Mouse (Mus musculus) effector memory CD4-positive, alpha-beta T cell, adult 5 months (primary cell): ENCODE measurements around the gene Slc25a54. TPM values are rescaled to one million over a fixed set of nuclear protein-coding genes. Genes with fewer than 3 reads are reported as not detected.

Experiments
- polyA plus RNA-seq: library from polyadenylated mRNA; unstranded; fragments of 100-300 nt; shearing (Covaris generic); gene quantifications from one replicate; pipeline ENCODE4 v1.2.1, GENCODE M21; 2017

Gene Slc25a54
- not detected for polyA plus RNA-seq

DNA sequence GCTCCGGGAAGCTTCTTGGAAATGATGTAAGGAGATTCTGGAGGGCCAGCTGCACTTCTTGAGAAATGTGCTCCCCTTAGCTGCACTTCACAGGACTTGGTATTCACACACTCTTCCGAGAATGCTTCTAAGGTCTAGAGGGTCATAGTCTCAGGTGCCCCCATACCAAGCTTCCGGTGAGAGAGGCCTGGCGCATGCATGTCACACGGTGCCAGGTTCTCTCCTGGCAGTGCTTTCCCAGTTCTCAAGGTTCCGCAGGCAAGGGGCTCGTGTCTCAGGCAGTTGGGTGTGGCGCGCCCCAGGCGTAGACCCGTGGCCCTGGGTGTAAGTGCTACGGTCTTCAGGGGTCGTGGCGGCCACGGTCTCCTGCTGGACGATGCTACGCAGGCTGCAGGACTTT, at the start of gene Slc25a54:
Gene Slc25a54, plus strand, starts transcription at position 301 of the 400 bp plus-strand sequence.

GRCm38 (mm10) chr3:109122641-109123530, 42.6 kb downstream of the Slc25a54 start, which contains the start of gene Slc25a24:
Slc25a24 (plus strand) TSS chr3:109123149.

Other genes with a start within 250 kb of the Slc25a54 start
- 40.7 TPM for gene Stxbp3, start 239.9 kb upstream of the Slc25a54 start, polyA plus RNA-seq
- 0.84 TPM for gene Fndc7, start 190.5 kb upstream of the Slc25a54 start, polyA plus RNA-seq
- 180 TPM for gene Prpf38b, start 168.7 kb upstream of the Slc25a54 start, polyA plus RNA-seq
- gene Henmt1, start 140.6 kb upstream of the Slc25a54 start, polyA plus RNA-seq: 0.34 TPM
- gene Gm9857, start 140.0 kb upstream of the Slc25a54 start, polyA plus RNA-seq: not detected
- 8.1 TPM for gene Fam102b, start 52.9 kb upstream of the Slc25a54 start, polyA plus RNA-seq
- gene Slc25a24, start 42.7 kb downstream of the Slc25a54 start, polyA plus RNA-seq: 21.2 TPM